Mouse (Mus musculus) adrenal gland, adult 18-20 months (tissue): Measurements from ENCODE around the gene Ldlrap1. TPM values are rescaled to one million over a fixed set of nuclear protein-coding genes. Genes with fewer than 3 reads are reported as not detected.

Experiments used
- DNase-seq, 2 experiments: peaks; one replicate each; pipeline ENCODE4 v3.0.0; 2021 to 2022; ENCODE audit warnings: low spot score in 2 of 2
- total RNA-seq, 2 experiments: library from RNA; stranded (reverse); gene quantifications; 1 replicate in 1 of 2; 2 replicates in 1 of 2; pipeline ENCODE4 v1.2.3; 2021

Ldlrap1 gene
- total RNA-seq, 2 experiments from 2014 or later: 41.8 to 53.9 TPM

- no peak for DNase-seq
These were observed 8.4 kb upstream of the Ldlrap1 start for GRCm38 (mm10) chr4:134776246-134776645.

- DNase-seq: no peak
These were observed 7.6 kb upstream of the Ldlrap1 start for GRCm38 (mm10) chr4:134775234-134775944.

- no peak for DNase-seq
These were observed 6.3 kb upstream of the Ldlrap1 start for GRCm38 (mm10) chr4:134774126-134774525.

GRCm38 (mm10) chr4:134772805-134773674 lies 5.2 kb upstream of the Ldlrap1 start:
- no peak for DNase-seq

GRCm38 (mm10) chr4:134769891-134770290 lies 2.1 kb upstream of the Ldlrap1 start:
- no peak for DNase-seq

GRCm38 (mm10) chr4:134769081-134769811 lies 1.4 kb upstream of the Ldlrap1 start:
- no peak for DNase-seq

GRCm38 (mm10) chr4:134768226-134768888 lies 533 bp upstream of the Ldlrap1 start:
- peak in 1 of 2 experiments; percentile 51 for DNase-seq

GRCm38 (mm10) chr4:134766904-134767425 lies 859 bp downstream of the Ldlrap1 start:
- no peak for DNase-seq

GRCm38 (mm10) chr4:134766277-134766676 lies 1.5 kb downstream of the Ldlrap1 start:
- DNase-seq: no peak

GRCm38 (mm10) chr4:134764333-134764732 lies 3.5 kb downstream of the Ldlrap1 start:
- DNase-seq: no peak

GRCm38 (mm10) chr4:134762360-134762759 lies 5.5 kb downstream of the Ldlrap1 start:
- no peak for DNase-seq

GRCm38 (mm10) chr4:134760793-134761201 lies 7.0 kb downstream of the Ldlrap1 start:
- DNase-seq: peak; percentile 79 to 85

GRCm38 (mm10) chr4:134760281-134760680 lies 7.5 kb downstream of the Ldlrap1 start:
- no peak for DNase-seq

- DNase-seq: no peak
These were observed 8.3 kb downstream of the Ldlrap1 start for GRCm38 (mm10) chr4:134759564-134759963.

GRCm38 (mm10) chr4:134758922-134759321 lies 8.9 kb downstream of the Ldlrap1 start:
- DNase-seq: no peak

- DNase-seq: no peak
These were observed 9.5 kb downstream of the Ldlrap1 start for GRCm38 (mm10) chr4:134758367-134758766.

GRCm38 (mm10) chr4:134756953-134757352 lies 10.9 kb downstream of the Ldlrap1 start:
- no peak for DNase-seq

GRCm38 (mm10) chr4:134754941-134755340 lies 12.9 kb downstream of the Ldlrap1 start:
- DNase-seq: no peak

GRCm38 (mm10) chr4:134754371-134754770 lies 13.5 kb downstream of the Ldlrap1 start:
- no peak for DNase-seq

- DNase-seq: no peak
These were observed 14.1 kb downstream of the Ldlrap1 start for GRCm38 (mm10) chr4:134753516-134754261.
